Mouse (Mus musculus) embryonic facial prominence, embryonic 13.5 days (tissue): ENCODE measurements around the gene Gmpr. TPM values are rescaled to one million over a fixed set of nuclear protein-coding genes. Genes with fewer than 3 reads are reported as not detected.
"Not testable (repeated sequence)": the region's sequence is repeated elsewhere in the genome, so short reads cannot be mapped to it uniquely, and the experiment has no call there.

ENCODE experiments used
- ATAC-seq: fragments of 200-750 bp; cut with Nextera tagmentation; 2 replicates; pipeline ENCODE4 v1.8.0; 2017; ENCODE audit warnings: low read depth; ENCODE audit not compliant: insufficient number of reproducible peaks, insufficient read depth, low FRiP score, low TSS enrichment
- H3K27ac ChIP-seq: fragments of 300-500 bp; sonication (generic); 2 replicates; pipeline ENCODE4 v1.5.1; 2015; ENCODE audit warnings: moderate library complexity, mild to moderate bottlenecking, inconsistent platforms
- H3K27me3 ChIP-seq: fragments of 300-500 bp; sonication (generic); 2 replicates; pipeline ENCODE4 v1.6.1; 2015; ENCODE audit warnings: mild to moderate bottlenecking, inconsistent platforms
- H3K36me3 ChIP-seq: fragments of 300-500 bp; sonication (generic); 2 replicates; pipeline ENCODE4 v1.6.1; 2015; ENCODE audit warnings: mild to moderate bottlenecking, inconsistent platforms
- H3K4me1 ChIP-seq: fragments of 300-500 bp; sonication (generic); 2 replicates; pipeline ENCODE4 v1.6.1; 2015; ENCODE audit warnings: inconsistent platforms
- H3K4me2 ChIP-seq: fragments of 300-500 bp; sonication (generic); 2 replicates; pipeline ENCODE4 v1.6.1; 2015; ENCODE audit warnings: moderate library complexity, mild to moderate bottlenecking, inconsistent platforms
- H3K4me3 ChIP-seq: fragments of 300-500 bp; sonication (generic); 2 replicates; pipeline ENCODE4 v1.5.1; 2015; ENCODE audit warnings: mild to moderate bottlenecking, inconsistent platforms
- H3K9ac ChIP-seq: fragments of 300-500 bp; sonication (generic); 2 replicates; pipeline ENCODE4 v1.6.1; 2015; ENCODE audit warnings: mild to moderate bottlenecking, inconsistent platforms
- H3K9me3 ChIP-seq: fragments of 300-500 bp; sonication (generic); 2 replicates; pipeline ENCODE4 v1.6.1; 2016; ENCODE audit warnings: inconsistent platforms
- WGBS: fragments of 180-500 bp; shearing (Covaris S2); methylation state at CpG from one replicate; pipeline ENCODE4 v1.1.7; 2015; ENCODE audit warnings: mixed read lengths; 5-methylcytosine and 5-hydroxymethylcytosine counted together
- polyA plus RNA-seq: library from polyadenylated mRNA; unstranded; fragments of >200 nt; fragmentation: Nextera tagmentation; extraction: Ambion mirVana; gene quantifications from 2 replicates; pipeline ENCODE4 v1.2.1, GENCODE M21; 2015

The Gmpr gene
- polyA plus RNA-seq, 1 experiment from 2014 or later: 27.7 TPM

GRCm38 (mm10) chr13:45479951-45480350 is 27.3 kb upstream of the Gmpr start:
- Histone ChIP-seq H3K27me3 (no peaks in the 10 kb centered on the region), H3K9ac (no peak overlapping the region), H3K4me3 (no peak overlapping the region), H3K4me1 (peaks cover 4% of the 10 kb centered on the region; the same call in 1 of the 2 replicates), H3K4me2 (no peak overlapping the region), H3K9me3 (no peaks in the 10 kb centered on the region; the same call in 1 of the 2 replicates), H3K36me3 (no peaks in the 10 kb centered on the region), H3K27ac (no peak overlapping the region)
- 70% methylated on average over 6 of the region's 6 CpGs for WGBS
- ATAC-seq: no peak

DNA sequence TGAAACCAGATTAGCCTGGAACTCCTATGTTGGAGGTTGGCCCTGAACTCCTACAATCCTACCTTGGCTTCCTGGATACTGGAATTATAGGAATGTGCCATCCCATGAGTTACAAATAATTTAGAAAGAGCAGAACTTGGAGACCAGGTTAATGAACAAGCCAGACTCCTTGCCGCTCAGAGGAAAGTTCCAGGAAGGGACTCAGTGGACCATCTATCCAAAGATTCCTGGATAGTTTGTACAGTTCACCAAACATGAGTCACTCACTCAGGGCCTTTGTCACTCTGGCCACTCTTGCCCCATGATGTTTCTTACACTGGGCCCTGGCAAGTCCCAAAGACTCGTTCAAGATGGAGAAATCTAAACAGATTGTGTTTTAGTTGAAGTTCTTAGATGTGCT is 24.0 kb upstream of the Gmpr start:
- no peak overlapping the region for H3K4me2 ChIP-seq
- H3K4me1 ChIP-seq: no peaks in the 10 kb centered on the region
- ATAC-seq: no peak
- H3K9ac ChIP-seq: no peak overlapping the region
- 96% methylated on average over 2 of the region's 2 CpGs for WGBS
- no peaks in the 10 kb centered on the region for H3K36me3 ChIP-seq
- no peak overlapping the region for H3K4me3 ChIP-seq
- no peaks in the 10 kb centered on the region; the same call in 1 of the 2 replicates for H3K9me3 ChIP-seq
- no peak overlapping the region for H3K27ac ChIP-seq
- no peaks in the 10 kb centered on the region for H3K27me3 ChIP-seq

DNA sequence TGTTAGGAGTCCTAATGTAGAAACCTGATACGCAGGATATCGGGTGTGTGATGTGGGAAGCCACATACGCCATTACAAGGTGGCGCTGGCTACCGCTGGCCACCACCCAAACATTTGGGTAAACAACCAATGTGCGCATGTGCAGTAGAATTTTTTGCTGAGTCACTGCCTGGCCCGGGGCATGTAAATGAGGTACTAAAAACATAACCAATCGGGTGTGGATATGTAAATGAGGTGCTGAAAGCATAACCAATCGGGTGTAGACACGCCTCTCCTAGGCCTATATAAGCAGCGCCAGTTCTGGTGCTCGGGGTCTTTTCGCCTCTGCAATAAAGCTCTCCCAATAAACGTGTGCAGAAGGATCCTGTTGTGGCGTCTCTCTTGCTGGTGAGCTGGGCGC is 23.3 kb upstream of the Gmpr start:
- not testable (repeated sequence) for H3K27ac ChIP-seq, H3K36me3 ChIP-seq, H3K4me3 ChIP-seq, H3K4me1 ChIP-seq, H3K27me3 ChIP-seq, H3K9ac ChIP-seq, H3K9me3 ChIP-seq, H3K4me2 ChIP-seq, ATAC-seq
- 98% methylated on average over 16 of the region's 16 CpGs for WGBS

GRCm38 (mm10) chr13:45485602-45486001 is 21.6 kb upstream of the Gmpr start:
- Histone ChIP-seq H3K27me3 (no peaks in the 10 kb centered on the region), H3K4me2 (no peak overlapping the region), H3K27ac (no peak overlapping the region), H3K9me3 (no peaks in the 10 kb centered on the region; the same call in 1 of the 2 replicates), H3K4me1 (no peaks in the 10 kb centered on the region), H3K9ac (no peak overlapping the region), H3K4me3 (no peak overlapping the region), H3K36me3 (no peaks in the 10 kb centered on the region)
- ATAC-seq: no peak
- 55% methylated on average over 4 of the region's 4 CpGs for WGBS

GRCm38 (mm10) chr13:45486598-45486997 is 20.6 kb upstream of the Gmpr start:
- no peak overlapping the region for H3K9ac ChIP-seq
- 63% methylated on average over 2 of the region's 2 CpGs for WGBS
- H3K4me2 ChIP-seq: no peak overlapping the region
- H3K27me3 ChIP-seq: no peaks in the 10 kb centered on the region
- no peaks in the 10 kb centered on the region for H3K4me1 ChIP-seq
- no peaks in the 10 kb centered on the region; the same call in 1 of the 2 replicates for H3K9me3 ChIP-seq
- no peak for ATAC-seq
- H3K4me3 ChIP-seq: no peak overlapping the region
- no peak overlapping the region for H3K27ac ChIP-seq
- H3K36me3 ChIP-seq: no peaks in the 10 kb centered on the region

- no peak overlapping the region for H3K27ac ChIP-seq
- no peak overlapping the region for H3K4me3 ChIP-seq
- H3K9ac ChIP-seq: no peak overlapping the region
- H3K4me2 ChIP-seq: no peak overlapping the region
- H3K27me3 ChIP-seq: no peaks in the 10 kb centered on the region
- H3K36me3 ChIP-seq: no peaks in the 10 kb centered on the region
- no peak for ATAC-seq
- no peaks in the 10 kb centered on the region for H3K9me3 ChIP-seq
- 87% methylated on average over 8 of the region's 8 CpGs for WGBS
- no peaks in the 10 kb centered on the region for H3K4me1 ChIP-seq
Observed at GRCm38 (mm10) chr13:45491991-45492732, 15.1 kb upstream of the Gmpr start.

DNA sequence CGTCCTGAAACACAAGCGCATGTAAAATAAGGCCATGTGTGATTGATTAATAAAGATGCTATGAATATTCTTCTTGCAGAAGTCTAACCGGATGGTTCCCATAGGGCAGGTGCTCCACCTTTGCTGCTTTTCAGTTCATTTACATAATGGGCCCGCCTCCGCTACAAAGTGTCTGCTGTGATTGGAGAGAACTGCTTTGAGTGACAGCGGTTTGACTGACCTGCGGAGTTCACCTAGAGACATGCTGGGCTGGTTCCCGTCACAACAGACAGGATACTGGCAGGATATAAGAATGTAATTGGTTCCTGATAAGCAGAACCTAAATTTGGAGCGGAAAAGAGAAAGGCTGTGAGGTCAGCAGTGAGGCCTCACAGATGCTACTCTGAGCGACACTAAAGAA is 13.4 kb upstream of the Gmpr start:
- no peaks in the 10 kb centered on the region for H3K4me1 ChIP-seq
- no peaks in the 10 kb centered on the region for H3K36me3 ChIP-seq
- H3K9me3 ChIP-seq: no peaks in the 10 kb centered on the region
- H3K27ac ChIP-seq: no peak overlapping the region
- no peak overlapping the region for H3K9ac ChIP-seq
- no peak for ATAC-seq
- 34% methylated on average over 10 of the region's 10 CpGs for WGBS
- no peaks in the 10 kb centered on the region for H3K27me3 ChIP-seq
- no peak overlapping the region for H3K4me3 ChIP-seq
- H3K4me2 ChIP-seq: peak overlapping the region; percentile 29

GRCm38 (mm10) chr13:45498623-45499022 is 8.6 kb upstream of the Gmpr start:
- WGBS: 87% methylated on average over 3 of the region's 3 CpGs
- H3K9ac ChIP-seq: no peak overlapping the region
- ATAC-seq: no peak

GRCm38 (mm10) chr13:45499391-45499790 is 7.9 kb upstream of the Gmpr start:
- no peak overlapping the region for H3K27ac ChIP-seq
- H3K4me3 ChIP-seq: no peak overlapping the region
- no peaks in the 10 kb centered on the region for H3K36me3 ChIP-seq
- no peaks in the 10 kb centered on the region for H3K9me3 ChIP-seq
- H3K4me1 ChIP-seq: no peaks in the 10 kb centered on the region
- H3K27me3 ChIP-seq: no peaks in the 10 kb centered on the region
- no peak overlapping the region for H3K9ac ChIP-seq
- ATAC-seq: no peak
- no peak overlapping the region for H3K4me2 ChIP-seq
- 92% methylated on average over 3 of the region's 3 CpGs for WGBS

More at GRCm38 (mm10) chr13:45498623-45499022, 8.6 kb upstream of the Gmpr start:
- Histone ChIP-seq H3K9me3 (no peaks in the 10 kb centered on the region), H3K27ac (no peak overlapping the region), H3K27me3 (no peaks in the 10 kb centered on the region), H3K4me2 (no peak overlapping the region), H3K4me1 (no peaks in the 10 kb centered on the region), H3K4me3 (no peak overlapping the region), H3K36me3 (no peaks in the 10 kb centered on the region)

DNA sequence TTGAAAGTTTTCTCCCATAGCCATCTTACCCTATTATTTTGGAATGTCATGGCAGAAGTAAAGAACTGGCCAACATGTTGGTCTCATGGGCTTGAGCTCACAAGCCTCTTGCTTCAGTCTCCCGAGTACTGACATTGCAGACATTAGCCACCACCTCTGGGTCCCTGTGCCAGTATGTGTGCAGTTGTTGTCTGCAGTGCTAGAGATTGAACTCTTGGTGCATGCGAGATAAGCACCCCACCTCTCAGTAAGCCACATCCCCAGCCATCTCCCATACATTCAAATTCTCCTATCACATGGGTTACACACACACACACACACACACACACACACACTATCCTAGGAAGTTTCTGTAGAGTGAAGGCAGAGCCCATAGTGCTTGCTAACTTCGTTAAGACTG is 7.3 kb upstream of the Gmpr start:
- 72% methylated on average over 3 of the region's 3 CpGs for WGBS
- Histone ChIP-seq H3K9ac (no peak overlapping the region), H3K27me3 (no peaks in the 10 kb centered on the region), H3K4me3 (no peak overlapping the region), H3K36me3 (no peaks in the 10 kb centered on the region), H3K27ac (no peak overlapping the region), H3K4me2 (no peak overlapping the region), H3K4me1 (no peaks in the 10 kb centered on the region), H3K9me3 (no peaks in the 10 kb centered on the region)
- no peak for ATAC-seq

- no peak for ATAC-seq
- Histone ChIP-seq H3K9ac (no peak overlapping the region), H3K36me3 (no peaks in the 10 kb centered on the region), H3K4me1 (peaks cover 3% of the 10 kb centered on the region), H3K27ac (no peak overlapping the region), H3K4me3 (no peak overlapping the region), H3K9me3 (no peaks in the 10 kb centered on the region), H3K27me3 (no peaks in the 10 kb centered on the region), H3K4me2 (no peak overlapping the region)
- 88% methylated on average over 5 of the region's 5 CpGs for WGBS
Observed at GRCm38 (mm10) chr13:45502791-45503190, 4.5 kb upstream of the Gmpr start.

DNA sequence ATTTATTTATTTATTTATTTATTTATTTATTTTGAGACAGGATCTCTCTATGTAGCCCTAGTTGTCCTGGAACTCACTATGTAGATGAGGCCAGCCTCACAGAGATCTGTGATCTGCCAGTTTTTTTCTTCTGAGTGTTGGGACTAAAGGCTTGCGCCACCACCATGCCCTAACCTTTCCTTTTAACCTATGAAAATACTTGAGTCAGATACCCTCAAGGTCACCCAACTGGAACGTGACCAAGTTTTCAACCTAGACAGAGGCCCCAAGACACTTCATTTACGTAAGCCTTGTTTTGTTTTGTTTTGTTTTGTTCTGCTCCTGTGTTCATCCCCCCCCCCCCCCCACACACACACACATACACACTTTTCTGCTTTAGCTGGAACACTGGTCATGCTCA is 1.7 kb upstream of the Gmpr start:
- H3K4me2 ChIP-seq: no peak overlapping the region
- no peak overlapping the region for H3K27ac ChIP-seq
- no peak overlapping the region for H3K4me3 ChIP-seq
- no peaks in the 10 kb centered on the region for H3K36me3 ChIP-seq
- no peak overlapping the region for H3K9ac ChIP-seq
- 99% methylated on average over 3 of the region's 3 CpGs for WGBS
- ATAC-seq: no peak
- H3K4me1 ChIP-seq: peaks cover 21% of the 10 kb centered on the region
- H3K9me3 ChIP-seq: no peaks in the 10 kb centered on the region
- H3K27me3 ChIP-seq: peaks cover 9% of the 10 kb centered on the region; the same call in 1 of the 2 replicates
